Mouse (Mus musculus): ENCODE measurements around the gene Ctnna2. TPM values are rescaled to one million over a fixed set of nuclear protein-coding genes. Genes with fewer than 3 reads are reported as not detected.

Gene Ctnna2
- total RNA-seq, 2 experiments from 2014 or later = 0.10 to 0.36 TPM

- intact Hi-C loops (cut with DNase I) = no loop called here
- DNase-seq = no peak
Observed at GRCm38 (mm10) chr6:77013194-77013593, 966.3 kb downstream of the Ctnna2 start.

GRCm38 (mm10) chr6:77011001-77011400 lies 968.5 kb downstream of the Ctnna2 start:
- intact Hi-C loops (cut with DNase I) = no loop called here
- no peak for DNase-seq

GRCm38 (mm10) chr6:76992128-76992527 lies 987.4 kb downstream of the Ctnna2 start:
- no peak for DNase-seq
- intact Hi-C loops (cut with DNase I) = no loop called here

- DNase-seq = no peak
Observed at GRCm38 (mm10) chr6:76984773-76985172, 994.7 kb downstream of the Ctnna2 start.

GRCm38 (mm10) chr6:76981651-76982050 lies 997.8 kb downstream of the Ctnna2 start:
- intact Hi-C loops (cut with DNase I) = no loop called here
- DNase-seq = no peak

More at GRCm38 (mm10) chr6:76984773-76985172, 994.7 kb downstream of the Ctnna2 start:
- intact Hi-C loops (cut with DNase I) = no loop called here

GRCm38 (mm10) chr6:76979247-76979850 lies 1000.1 kb downstream of the Ctnna2 start:
- intact Hi-C loops (cut with DNase I) = no loop called here

GRCm38 (mm10) chr6:76977817-76978216 lies 1001.7 kb downstream of the Ctnna2 start:
- peak; percentile 0 to 1 for DNase-seq

More at GRCm38 (mm10) chr6:76979247-76979850, 1000.1 kb downstream of the Ctnna2 start:
- no peak for DNase-seq

GRCm38 (mm10) chr6:76974297-76974696 lies 1005.2 kb downstream of the Ctnna2 start:
- DNase-seq = no peak
- intact Hi-C loops (cut with DNase I) = no loop called here

More at GRCm38 (mm10) chr6:76977817-76978216, 1001.7 kb downstream of the Ctnna2 start:
- intact Hi-C loops (cut with DNase I) = no loop called here

GRCm38 (mm10) chr6:76964998-76965432 lies 1014.5 kb downstream of the Ctnna2 start:
- no peak for DNase-seq
- intact Hi-C loops (cut with DNase I) = no loop called here

GRCm38 (mm10) chr6:76908086-76908485 lies 1071.4 kb downstream of the Ctnna2 start:
- no peak for DNase-seq
- intact Hi-C loops (cut with DNase I) = no loop called here

- intact Hi-C loops (cut with DNase I) = no loop called here
- no peak for DNase-seq
Observed at GRCm38 (mm10) chr6:76897156-76897555, 1082.3 kb downstream of the Ctnna2 start.

Measured in heart, postnatal 10 days (tissue).